Mouse (Mus musculus): ENCODE results near the gene Saxo1.

DNA sequence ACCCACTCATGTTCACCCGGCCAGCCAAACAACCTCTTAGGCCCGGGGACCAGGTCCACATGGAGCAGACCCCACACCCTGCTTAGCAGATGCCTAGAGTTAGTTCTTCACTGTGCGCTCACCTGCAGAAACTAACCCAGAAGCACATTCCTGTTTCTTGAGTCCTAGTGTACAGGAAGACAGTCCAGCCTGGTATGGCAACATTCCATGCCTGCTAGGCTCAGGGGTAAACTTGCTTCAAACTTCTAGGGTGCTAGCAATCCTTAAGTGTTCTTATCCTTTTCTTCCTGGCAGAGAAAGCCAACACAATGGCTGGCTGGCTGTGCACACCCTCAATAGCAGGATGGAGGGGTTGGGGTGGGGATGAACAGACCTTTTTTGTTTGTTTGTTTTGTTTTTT is 147.2 kb downstream of the Saxo1 start:
- TF ChIP-seq CTCF (IDR thresholded peaks at IDR 0.05; ENCODE audit: low read depth, low read length), result no peak
- no peak for TF ChIP-seq GATA1 (IDR thresholded peaks at IDR 0.05; ENCODE audit: borderline replicate concordance, low read length)

All from G1E (cell line).